Mouse (Mus musculus) hindbrain, embryonic 10.5 days (tissue): ENCODE data around the gene Olfr1423. TPM values are rescaled to one million over a fixed set of nuclear protein-coding genes. Genes with fewer than 3 reads are reported as not detected.

Source experiments
- polyA plus RNA-seq: library from polyadenylated mRNA; unstranded; fragments of >200 nt; fragmentation: Nextera tagmentation; extraction: Ambion mirVana; gene quantifications from 2 replicates; pipeline ENCODE4 v1.2.1, GENCODE M21; 2016

The Olfr1423 gene
- polyA plus RNA-seq, 1 experiment from 2014 or later, result 0.03 TPM

Other genes starting within 250 kb of the Olfr1423 start
- 5.8 and 8.7 TPM in 2 replicates for gene Stx3, start 221.9 kb downstream of the Olfr1423 start, polyA plus RNA-seq
- not detected in 2 replicates for gene Olfr1417, start 202.1 kb downstream of the Olfr1423 start, polyA plus RNA-seq
- not detected in 2 replicates for gene Olfr1418, start 180.3 kb downstream of the Olfr1423 start, polyA plus RNA-seq
- gene Olfr1419, start 166.2 kb downstream of the Olfr1423 start, polyA plus RNA-seq, result not detected in 2 replicates
- gene Olfr1420, start 154.8 kb downstream of the Olfr1423 start, polyA plus RNA-seq, result 0.07 TPM in 1 of 2 replicates, not detected in the other
- 22.2 and 23.7 TPM in 2 replicates for gene Patl1, start 128.9 kb downstream of the Olfr1423 start, polyA plus RNA-seq
- gene Osbp, start 75.4 kb downstream of the Olfr1423 start, polyA plus RNA-seq, result 2.9 and 3.1 TPM in 2 replicates
- gene Olfr1424, start 21.4 kb upstream of the Olfr1423 start, polyA plus RNA-seq, result not detected in 2 replicates
- not detected in 2 replicates for gene Olfr1425, start 36.4 kb upstream of the Olfr1423 start, polyA plus RNA-seq
- not detected in 2 replicates for gene Olfr1426, start 50.7 kb upstream of the Olfr1423 start, polyA plus RNA-seq
- gene Olfr1427, start 62.0 kb upstream of the Olfr1423 start, polyA plus RNA-seq, result not detected in 2 replicates
- gene Olfr1428, start 74.6 kb upstream of the Olfr1423 start, polyA plus RNA-seq, result not detected in 2 replicates
- not detected in 2 replicates for gene Olfr76, start 81.9 kb upstream of the Olfr1423 start, polyA plus RNA-seq
- gene Olfr1555-ps1, start 128.8 kb upstream of the Olfr1423 start, polyA plus RNA-seq, result not detected in 2 replicates
- gene Olfr1431, start 159.3 kb upstream of the Olfr1423 start, polyA plus RNA-seq, result not detected in 2 replicates
- gene Olfr1432, start 191.3 kb upstream of the Olfr1423 start, polyA plus RNA-seq, result not detected in 2 replicates
- not detected in 2 replicates for gene Olfr262, start 200.3 kb upstream of the Olfr1423 start, polyA plus RNA-seq
- gene Olfr235, start 219.7 kb upstream of the Olfr1423 start, polyA plus RNA-seq, result not detected in 2 replicates
- not detected in 2 replicates for gene Olfr1434, start 238.5 kb upstream of the Olfr1423 start, polyA plus RNA-seq